Mouse (Mus musculus): ENCODE results near the gene Macrod2.

DNA sequence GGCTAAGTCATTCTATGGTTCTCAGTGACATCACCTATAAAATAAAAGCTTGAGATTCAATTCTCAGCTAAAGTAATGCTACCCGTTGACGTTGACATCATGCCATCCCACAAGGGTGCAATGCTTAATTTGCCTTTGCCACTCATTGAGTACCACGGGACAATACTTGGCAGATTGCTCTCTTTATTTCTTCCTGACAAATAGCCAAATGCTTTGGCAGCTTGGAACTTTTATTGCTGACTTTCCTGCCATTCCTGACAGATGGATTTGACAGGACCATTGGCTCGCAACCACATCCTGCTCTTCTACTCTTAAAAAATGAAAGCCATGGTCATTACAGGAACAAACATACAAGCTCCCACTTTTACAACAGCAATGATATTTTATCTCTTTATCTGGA lies 1199.7 kb downstream of the Macrod2 start:
- no peak for TF ChIP-seq EP300 (optimal IDR thresholded peaks at IDR 0.05)
- no peak for TF ChIP-seq CTCF (IDR thresholded peaks at IDR 0.05; ENCODE audit: low read depth)

All from stomach, postnatal 0 days (tissue).